Mouse (Mus musculus) embryonic fibroblast, embryonic 13.5 days (primary cell): Measurements from ENCODE around the gene Mapk9.

Experiments used
- CTCF ChIP-seq: IDR thresholded peaks from 2 replicates; pipeline ENCODE4 v1.5.1; 2011; ENCODE audit warnings: mild to moderate bottlenecking, control low read depth, low read length, moderate library complexity, borderline replicate concordance; ENCODE audit not compliant: insufficient read depth
- POLR2A ChIP-seq: IDR thresholded peaks from 2 replicates; pipeline ENCODE4 v1.6.1; 2011; ENCODE audit warnings: low read depth, mild to moderate bottlenecking, control low read depth, low read length, moderate library complexity

- TF ChIP-seq CTCF (no peak), POLR2A (no peak)
Measured at GRCm38 (mm10) chr11:49855144-49855543, 8.6 kb downstream of the Mapk9 start.
